Mouse (Mus musculus) liver, embryonic 14.5 days (tissue): ENCODE measurements at regions not wholly inside any gene's neighbourhood (a gene's known extent, or its start where the extent isn't known, plus 50 kb on each side); places are given as distances from the start of the nearest gene placed in this dataset.
A peak's percentile ranks its signal among the peaks of the same experiment; 100 is the strongest.

ENCODE experiments used
- CTCF ChIP-seq: IDR thresholded peaks from 2 replicates; pipeline ENCODE4 v1.5.1; 2016; ENCODE audit warnings: antibody characterized with exemption, low read depth, control low read depth
- EP300 ChIP-seq: IDR thresholded peaks from 2 replicates; pipeline ENCODE4 v1.6.1; 2016; ENCODE audit warnings: antibody characterized with exemption, low read depth

- TF ChIP-seq EP300 (no peak), CTCF (0 out of 2 replicates have a peak, but pooled peaks have one; percentile 21)
Measured at GRCm38 (mm10) chrX:52679045-52679444, 65.3 kb upstream of the Gpc3 start.
